Mouse (Mus musculus) heart, embryonic 13.5 days (tissue): ENCODE data around the gene Ndufa5. TPM values are rescaled to one million over a fixed set of nuclear protein-coding genes. Genes with fewer than 3 reads are reported as not detected.

ENCODE experiments used
- ATAC-seq: fragments of 200-750 bp; cut with Nextera tagmentation; 2 replicates; pipeline ENCODE4 v1.8.0; 2017; ENCODE audit warnings: moderate TSS enrichment; ENCODE audit not compliant: insufficient number of reproducible peaks, low FRiP score, low TSS enrichment; ENCODE audit errors: extremely low read depth
- H3K27ac ChIP-seq: fragments of 300-500 bp; sonication (generic); replicated peaks from 2 replicates; pipeline ENCODE4 v1.5.1; 2015; ENCODE audit warnings: moderate library complexity, mild to moderate bottlenecking, inconsistent platforms
- H3K27me3 ChIP-seq: fragments of 300-500 bp; sonication (generic); replicated peaks from 2 replicates; pipeline ENCODE4 v1.6.1; 2015; ENCODE audit warnings: mild to moderate bottlenecking, inconsistent platforms
- H3K36me3 ChIP-seq: fragments of 300-500 bp; sonication (generic); 2 replicates; pipeline ENCODE4 v1.6.1; 2015; ENCODE audit warnings: mild to moderate bottlenecking, inconsistent platforms
- H3K4me1 ChIP-seq: fragments of 300-500 bp; sonication (generic); 2 replicates; pipeline ENCODE4 v1.6.1; 2015; ENCODE audit warnings: inconsistent platforms
- H3K4me2 ChIP-seq: fragments of 300-500 bp; sonication (generic); 2 replicates; pipeline ENCODE4 v1.6.1; 2015; ENCODE audit warnings: inconsistent platforms, mild to moderate bottlenecking, moderate library complexity
- H3K4me3 ChIP-seq: fragments of 300-500 bp; sonication (generic); 2 replicates; pipeline ENCODE4 v1.5.1; 2015; ENCODE audit warnings: moderate library complexity, mild to moderate bottlenecking, inconsistent platforms
- H3K9ac ChIP-seq: fragments of 300-500 bp; sonication (generic); 2 replicates; pipeline ENCODE4 v1.6.1; 2015; ENCODE audit warnings: inconsistent platforms, mild to moderate bottlenecking, moderate library complexity
- H3K9me3 ChIP-seq: fragments of 300-500 bp; sonication (generic); 2 replicates; pipeline ENCODE4 v1.6.1; 2016; ENCODE audit warnings: inconsistent platforms
- WGBS: fragments of 180-500 bp; shearing (Covaris S2); methylation state at CpG from one replicate; pipeline ENCODE4 v1.1.7; 2015; ENCODE audit warnings: mixed read lengths; 5-methylcytosine and 5-hydroxymethylcytosine counted together
- polyA plus RNA-seq: library from polyadenylated mRNA; unstranded; fragments of >200 nt; fragmentation: Nextera tagmentation; extraction: Ambion mirVana; gene quantifications from 2 replicates; pipeline ENCODE4 v1.2.1, GENCODE M21; 2015

Gene Ndufa5
- 619 and 704 TPM in 2 replicates for polyA plus RNA-seq

GRCm38 (mm10) chr6:24527155-24528063 is at the start of gene Ndufa5:
Gene Ndufa5 (minus strand): TSS chr6:24528013.
- Histone ChIP-seq H3K27me3 (no peaks in the 10 kb centered on the region), H3K9me3 (no peaks in the 10 kb centered on the region), H3K27ac (peak within 1 kb of the TSS; percentile 78), H3K4me2 (peak within 1 kb of the TSS; percentile 75), H3K36me3 (peaks cover 28% of the 10 kb centered on the region), H3K4me1 (peaks cover 38% of the 10 kb centered on the region), H3K9ac (peak within 1 kb of the TSS; percentile 90), H3K4me3 (peak within 1 kb of the TSS; percentile 79)
- ATAC-seq: peak; percentile 93
- WGBS: under 1% methylated on average over 53 of the region's 53 CpGs

- Histone ChIP-seq H3K9me3 (peaks cover 7% of the 10 kb centered on the region; the same call in 1 of the 2 replicates), H3K27me3 (no peaks in the 10 kb centered on the region), H3K4me2 (no peak overlapping the region), H3K4me1 (peaks cover 12% of the 10 kb centered on the region), H3K4me3 (no peak overlapping the region), H3K36me3 (no peaks in the 10 kb centered on the region), H3K9ac (no peak overlapping the region), H3K27ac (no peak overlapping the region)
- ATAC-seq: no peak
Observed at GRCm38 (mm10) chr6:24573319-24573718, 45.5 kb upstream of the Ndufa5 start.

GRCm38 (mm10) chr6:24572431-24572830 is 44.6 kb upstream of the Ndufa5 start:
- Histone ChIP-seq H3K27ac (no peak overlapping the region), H3K27me3 (no peaks in the 10 kb centered on the region), H3K9me3 (peaks cover 7% of the 10 kb centered on the region; the same call in 1 of the 2 replicates), H3K4me1 (peaks cover 12% of the 10 kb centered on the region), H3K36me3 (no peaks in the 10 kb centered on the region), H3K4me3 (no peak overlapping the region), H3K4me2 (no peak overlapping the region), H3K9ac (no peak overlapping the region)
- no peak for ATAC-seq
- 87% methylated on average over 14 of the region's 14 CpGs for WGBS

GRCm38 (mm10) chr6:24571126-24571525 is 43.3 kb upstream of the Ndufa5 start:
- Histone ChIP-seq H3K27ac (peak overlapping the region; percentile 54), H3K4me1 (peaks cover 12% of the 10 kb centered on the region), H3K36me3 (no peaks in the 10 kb centered on the region), H3K27me3 (no peaks in the 10 kb centered on the region), H3K4me2 (no peak overlapping the region), H3K4me3 (no peak overlapping the region), H3K9ac (no peak overlapping the region), H3K9me3 (peaks cover 7% of the 10 kb centered on the region; the same call in 1 of the 2 replicates)
- 52% methylated on average over 6 of the region's 6 CpGs for WGBS
- no peak for ATAC-seq

GRCm38 (mm10) chr6:24570278-24570677 is 42.5 kb upstream of the Ndufa5 start:
- Histone ChIP-seq H3K9ac (no peak overlapping the region), H3K4me2 (no peak overlapping the region), H3K36me3 (no peaks in the 10 kb centered on the region), H3K4me3 (no peak overlapping the region), H3K9me3 (peaks cover 7% of the 10 kb centered on the region; the same call in 1 of the 2 replicates), H3K27ac (no peak overlapping the region), H3K27me3 (no peaks in the 10 kb centered on the region), H3K4me1 (peaks cover 12% of the 10 kb centered on the region)
- WGBS: 67% methylated on average over 11 of the region's 11 CpGs
- ATAC-seq: no peak

- no peak for ATAC-seq
- H3K4me2 ChIP-seq: no peak overlapping the region
- H3K9me3 ChIP-seq: peaks cover 7% of the 10 kb centered on the region; the same call in 1 of the 2 replicates
- no peaks in the 10 kb centered on the region for H3K36me3 ChIP-seq
- H3K4me3 ChIP-seq: no peak overlapping the region
- no peaks in the 10 kb centered on the region for H3K27me3 ChIP-seq
- WGBS: 60% methylated on average over 1 of the region's 1 CpGs
- 0 out of 2 replicates have a peak overlapping the region, but pooled peaks have one; percentile 48 for H3K27ac ChIP-seq
- peaks cover 12% of the 10 kb centered on the region for H3K4me1 ChIP-seq
- no peak overlapping the region for H3K9ac ChIP-seq
Observed at GRCm38 (mm10) chr6:24569711-24570110, 41.9 kb upstream of the Ndufa5 start.

- Histone ChIP-seq H3K36me3 (no peaks in the 10 kb centered on the region), H3K4me2 (no peak overlapping the region), H3K4me3 (no peak overlapping the region), H3K27me3 (no peaks in the 10 kb centered on the region), H3K9me3 (peaks cover 4% of the 10 kb centered on the region; the same call in 1 of the 2 replicates), H3K27ac (no peak overlapping the region), H3K4me1 (peaks cover 12% of the 10 kb centered on the region), H3K9ac (no peak overlapping the region)
- no peak for ATAC-seq
- WGBS: 68% methylated on average over 5 of the region's 5 CpGs
Observed at GRCm38 (mm10) chr6:24568963-24569362, 41.1 kb upstream of the Ndufa5 start.

GRCm38 (mm10) chr6:24564886-24565285 is 37.1 kb upstream of the Ndufa5 start:
- 71% methylated on average over 1 of the region's 1 CpGs for WGBS
- H3K4me2 ChIP-seq: no peak overlapping the region
- H3K27me3 ChIP-seq: no peaks in the 10 kb centered on the region
- H3K27ac ChIP-seq: no peak overlapping the region
- no peaks in the 10 kb centered on the region for H3K9me3 ChIP-seq
- no peak overlapping the region for H3K9ac ChIP-seq
- ATAC-seq: no peak
- H3K4me3 ChIP-seq: no peak overlapping the region
- H3K36me3 ChIP-seq: no peaks in the 10 kb centered on the region
- H3K4me1 ChIP-seq: peaks cover 6% of the 10 kb centered on the region

GRCm38 (mm10) chr6:24564081-24564480 is 36.3 kb upstream of the Ndufa5 start:
- H3K9me3 ChIP-seq: no peaks in the 10 kb centered on the region
- H3K4me2 ChIP-seq: no peak overlapping the region
- H3K4me1 ChIP-seq: no peaks in the 10 kb centered on the region
- ATAC-seq: no peak
- no peaks in the 10 kb centered on the region for H3K27me3 ChIP-seq
- WGBS: 58% methylated on average over 9 of the region's 9 CpGs
- no peak overlapping the region for H3K27ac ChIP-seq
- H3K36me3 ChIP-seq: no peaks in the 10 kb centered on the region
- H3K9ac ChIP-seq: no peak overlapping the region
- no peak overlapping the region for H3K4me3 ChIP-seq

GRCm38 (mm10) chr6:24555488-24555887 is 27.7 kb upstream of the Ndufa5 start:
- Histone ChIP-seq H3K36me3 (no peaks in the 10 kb centered on the region), H3K9me3 (no peaks in the 10 kb centered on the region), H3K4me2 (no peak overlapping the region), H3K27ac (peak overlapping the region; percentile 63), H3K9ac (no peak overlapping the region), H3K4me1 (peaks cover 31% of the 10 kb centered on the region), H3K27me3 (no peaks in the 10 kb centered on the region), H3K4me3 (no peak overlapping the region)
- WGBS: 57% methylated on average over 2 of the region's 2 CpGs
- no peak for ATAC-seq

- Histone ChIP-seq H3K4me2 (peak overlapping the region; percentile 10; the same call in 1 of the 2 replicates), H3K36me3 (no peaks in the 10 kb centered on the region), H3K27ac (peak overlapping the region; percentile 63), H3K4me3 (no peak overlapping the region), H3K9ac (0 out of 2 replicates have a peak overlapping the region, but pooled peaks have one; percentile 2), H3K4me1 (peaks cover 31% of the 10 kb centered on the region), H3K9me3 (no peaks in the 10 kb centered on the region), H3K27me3 (no peaks in the 10 kb centered on the region)
- no peak for ATAC-seq
- WGBS: 56% methylated on average over 11 of the region's 11 CpGs
Observed at GRCm38 (mm10) chr6:24554427-24555086, 26.7 kb upstream of the Ndufa5 start.
